Mouse (Mus musculus) hindbrain, embryonic 10.5 days (tissue): ENCODE measurements around the gene Rnf220. TPM values are rescaled to one million over a fixed set of nuclear protein-coding genes. Genes with fewer than 3 reads are reported as not detected.
A peak's percentile ranks its signal among the peaks of the same experiment; 100 is the strongest.

ENCODE experiments used
- DNase-seq: peaks from one replicate; pipeline ENCODE4 v3.0.0-alpha.2; 2017; ENCODE audit warnings: low spot score
- H3K27ac ChIP-seq: fragments of 300-500 bp; sonication (generic); 2 replicates; pipeline ENCODE4 v1.5.1; 2016; ENCODE audit warnings: mild to moderate bottlenecking, moderate library complexity
- H3K27me3 ChIP-seq: fragments of 300-500 bp; sonication (generic); 2 replicates; pipeline ENCODE4 v1.6.1; 2016; ENCODE audit warnings: mild to moderate bottlenecking; ENCODE audit not compliant: poor library complexity, insufficient read depth, severe bottlenecking
- H3K36me3 ChIP-seq: fragments of 300-500 bp; sonication (generic); 2 replicates; pipeline ENCODE4 v1.6.1; 2016; ENCODE audit warnings: mild to moderate bottlenecking, moderate library complexity
- H3K4me1 ChIP-seq: fragments of 300-500 bp; sonication (generic); replicated peaks from 2 replicates; pipeline ENCODE4 v1.6.1; 2016; ENCODE audit warnings: mild to moderate bottlenecking
- H3K4me3 ChIP-seq: fragments of 300-500 bp; sonication (generic); 2 replicates; pipeline ENCODE4 v1.5.1; 2016; ENCODE audit warnings: mild to moderate bottlenecking, moderate library complexity
- H3K9me3 ChIP-seq: fragments of 300-500 bp; sonication (generic); 2 replicates; pipeline ENCODE4 v1.6.1; 2016; ENCODE audit warnings: mild to moderate bottlenecking, moderate library complexity
- WGBS: fragments of 180-500 bp; shearing (Covaris S2); methylation state at CpG from one replicate; pipeline ENCODE4 v1.1.7; 2016; 5-methylcytosine and 5-hydroxymethylcytosine counted together
- polyA plus RNA-seq: library from polyadenylated mRNA; unstranded; fragments of >200 nt; fragmentation: Nextera tagmentation; extraction: Ambion mirVana; gene quantifications from 2 replicates; pipeline ENCODE4 v1.2.1, GENCODE M21; 2016

Rnf220 gene
- polyA plus RNA-seq, 1 experiment from 2014 or later: 101 TPM

DNA sequence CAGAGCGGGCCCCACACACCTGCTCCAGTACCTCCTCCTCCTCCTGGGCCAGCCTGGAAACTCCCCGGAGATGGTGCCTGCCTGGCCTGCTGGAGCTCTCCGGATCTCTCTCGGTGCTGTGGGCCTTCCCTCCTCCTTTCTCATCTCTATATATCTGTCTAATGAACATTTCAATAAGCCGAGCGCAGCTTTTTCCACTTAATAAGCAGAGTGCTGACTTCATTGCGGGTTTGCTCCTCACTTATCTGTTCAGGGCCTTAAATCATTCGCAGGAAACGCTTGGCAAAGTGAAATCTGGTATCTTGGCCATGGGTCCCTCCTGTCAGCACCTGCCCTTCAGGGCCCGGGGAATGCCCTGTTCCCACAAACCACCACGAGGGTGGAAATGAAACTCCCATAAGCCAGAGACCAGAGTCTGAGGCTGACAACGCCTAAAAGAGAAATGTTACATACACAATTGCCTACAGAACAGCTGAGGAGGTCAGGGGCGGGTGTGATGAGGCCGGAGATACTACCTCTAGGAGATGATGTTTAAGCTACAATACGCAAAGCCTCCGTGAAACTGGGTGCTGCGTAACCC, 137.0 kb downstream of the Rnf220 start:
- H3K36me3 ChIP-seq: no peaks in the 10 kb centered on the region
- peaks cover 50% of the 10 kb centered on the region for H3K4me1 ChIP-seq
- 88% methylated on average over 17 of the region's 17 CpGs for WGBS
- peaks cover 99% of the 10 kb centered on the region for H3K27me3 ChIP-seq
- DNase-seq: no peak
- H3K27ac ChIP-seq: no peak overlapping the region
- H3K9me3 ChIP-seq: no peaks in the 10 kb centered on the region
- no peak overlapping the region for H3K4me3 ChIP-seq

DNA sequence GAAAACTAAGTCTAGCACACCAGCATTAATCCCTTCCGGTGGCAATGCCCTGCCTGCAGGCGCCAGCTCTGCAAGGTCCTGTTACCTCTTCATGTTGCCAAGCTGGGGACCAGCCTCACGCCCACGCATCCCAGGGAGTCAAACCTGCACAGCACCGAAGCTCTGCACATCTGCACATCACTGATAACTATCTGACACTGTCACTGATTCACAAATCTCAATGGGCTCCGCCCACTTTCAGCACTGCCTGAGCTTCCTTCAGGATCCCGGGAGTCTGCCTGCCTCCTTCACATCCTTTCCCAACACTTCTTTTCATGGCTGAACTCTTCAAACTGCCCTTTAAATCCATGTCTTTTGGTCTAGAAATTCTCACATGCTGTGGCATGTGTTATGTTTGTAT, 138.9 kb downstream of the Rnf220 start:
- DNase-seq: no peak
- Histone ChIP-seq H3K27me3 (peaks cover 99% of the 10 kb centered on the region), H3K36me3 (no peaks in the 10 kb centered on the region), H3K27ac (no peak overlapping the region), H3K9me3 (no peaks in the 10 kb centered on the region), H3K4me1 (peaks cover 66% of the 10 kb centered on the region), H3K4me3 (no peak overlapping the region)
- 81% methylated on average over 7 of the region's 7 CpGs for WGBS

DNA sequence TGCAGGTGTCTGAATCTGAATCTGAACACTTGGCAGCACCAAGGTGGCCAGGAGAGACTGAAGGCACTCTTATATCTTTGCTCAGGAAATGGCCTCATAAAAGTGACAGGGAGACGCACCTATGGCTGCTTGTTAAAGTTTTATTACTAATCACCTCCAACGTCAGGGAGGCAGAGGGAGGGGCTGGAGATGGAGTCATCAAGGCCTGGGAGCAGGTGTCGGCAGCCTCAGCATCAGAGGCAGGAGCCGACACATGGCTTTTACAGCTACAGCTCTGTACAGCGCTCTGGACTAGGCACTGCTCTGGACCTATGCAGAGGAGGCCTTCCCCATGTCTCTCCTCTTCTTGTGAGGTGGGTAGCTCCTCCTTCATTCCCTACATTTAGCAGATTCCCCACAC, 139.7 kb downstream of the Rnf220 start:
- Histone ChIP-seq H3K27ac (no peak overlapping the region), H3K9me3 (no peaks in the 10 kb centered on the region), H3K4me3 (no peak overlapping the region), H3K4me1 (peaks cover 66% of the 10 kb centered on the region), H3K36me3 (no peaks in the 10 kb centered on the region), H3K27me3 (peaks cover 99% of the 10 kb centered on the region)
- no peak for DNase-seq
- 83% methylated on average over 5 of the region's 5 CpGs for WGBS

DNA sequence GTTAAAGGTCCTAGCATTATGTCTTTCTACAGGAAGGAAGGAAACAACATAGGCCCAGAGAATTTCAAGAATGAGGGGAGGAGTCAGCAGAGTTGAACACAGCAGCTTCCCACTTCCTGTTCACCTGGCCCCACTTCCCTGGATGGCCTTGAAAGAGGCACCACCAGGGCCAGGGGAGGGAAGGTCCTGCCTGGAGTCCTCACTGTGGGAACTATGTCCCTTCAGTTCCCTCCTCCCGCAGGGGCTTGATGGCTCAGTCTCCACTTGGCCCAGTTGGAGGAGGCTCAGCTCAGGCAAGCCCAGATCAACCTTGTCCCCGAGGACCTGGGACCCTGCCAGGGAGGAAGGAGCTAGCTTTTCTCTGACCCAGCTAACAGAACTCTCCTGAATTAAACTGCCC, 140.6 kb downstream of the Rnf220 start:
- WGBS: 82% methylated on average over 2 of the region's 2 CpGs
- H3K4me1 ChIP-seq: peaks cover 60% of the 10 kb centered on the region
- H3K27me3 ChIP-seq: peaks cover 98% of the 10 kb centered on the region
- no peak overlapping the region for H3K4me3 ChIP-seq
- no peaks in the 10 kb centered on the region for H3K36me3 ChIP-seq
- DNase-seq: no peak
- H3K9me3 ChIP-seq: no peaks in the 10 kb centered on the region
- no peak overlapping the region for H3K27ac ChIP-seq

DNA sequence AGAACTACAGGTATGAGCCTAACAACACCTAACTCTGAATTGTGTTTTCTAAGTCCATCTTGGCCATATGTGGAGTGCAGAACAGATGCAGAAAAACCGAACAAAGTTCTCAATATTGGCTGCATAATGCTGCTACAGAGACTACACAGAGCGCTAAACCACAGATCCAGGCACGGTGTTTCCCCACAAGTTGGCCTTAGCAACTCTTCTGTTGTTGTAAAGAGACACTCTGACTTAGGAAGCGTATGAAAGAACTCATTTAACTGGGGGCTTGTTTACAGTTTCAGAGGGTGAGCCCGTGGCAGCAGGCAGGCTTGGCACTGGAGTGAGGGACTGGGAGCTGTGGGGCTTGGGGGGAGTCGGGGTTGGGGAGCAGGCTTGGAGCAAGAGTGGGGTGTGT, 142.2 kb downstream of the Rnf220 start:
- Histone ChIP-seq H3K4me1 (peaks cover 55% of the 10 kb centered on the region), H3K4me3 (no peak overlapping the region), H3K36me3 (no peaks in the 10 kb centered on the region), H3K9me3 (no peaks in the 10 kb centered on the region), H3K27ac (no peak overlapping the region), H3K27me3 (peaks cover 95% of the 10 kb centered on the region)
- WGBS: 72% methylated on average over 6 of the region's 6 CpGs
- DNase-seq: no peak

DNA sequence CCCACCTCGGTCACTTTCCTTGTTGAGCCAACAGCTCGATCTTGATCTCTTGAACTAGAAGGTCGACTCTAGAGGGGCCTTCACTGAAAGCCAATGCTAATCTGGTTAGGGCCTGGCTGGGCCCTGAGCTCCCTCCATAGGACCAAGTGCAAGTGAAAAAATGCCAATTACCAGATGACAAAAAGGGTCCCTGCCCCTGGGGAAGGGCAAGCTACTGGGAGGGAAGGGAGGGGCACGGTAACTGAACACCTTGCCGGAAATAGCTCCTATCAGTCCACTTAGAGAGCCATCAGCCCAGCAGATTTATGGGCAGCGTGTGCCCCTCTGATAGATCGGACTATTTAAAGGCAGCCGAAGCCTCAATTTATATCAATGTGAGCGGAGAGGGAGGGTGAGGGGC, 143.9 kb downstream of the Rnf220 start:
- Histone ChIP-seq H3K9me3 (no peaks in the 10 kb centered on the region), H3K4me1 (peaks cover 59% of the 10 kb centered on the region), H3K4me3 (no peak overlapping the region), H3K27me3 (peaks cover 95% of the 10 kb centered on the region), H3K36me3 (no peaks in the 10 kb centered on the region), H3K27ac (no peak overlapping the region)
- DNase-seq: no peak
- 81% methylated on average over 9 of the region's 9 CpGs for WGBS

DNA sequence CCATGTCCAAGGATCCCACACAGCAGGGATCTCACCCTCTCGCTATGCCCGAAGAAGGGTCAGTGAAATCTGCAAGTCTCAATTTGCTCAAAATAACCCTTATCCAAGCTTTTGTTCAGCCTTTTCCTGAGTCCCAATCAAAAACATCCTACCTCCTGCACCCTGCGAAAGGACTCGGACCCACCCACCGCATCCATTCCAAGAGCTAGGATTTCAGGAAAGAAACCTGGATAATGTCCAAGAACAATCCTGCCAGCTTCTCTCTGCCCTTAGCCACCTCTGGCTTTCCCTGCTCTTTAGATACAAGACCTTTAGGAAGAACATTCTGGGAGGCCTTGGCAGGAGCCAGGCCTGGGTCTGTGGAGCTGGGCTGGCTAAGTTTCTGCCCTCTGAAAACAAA, 144.8 kb downstream of the Rnf220 start:
- DNase-seq: no peak
- peaks cover 95% of the 10 kb centered on the region for H3K27me3 ChIP-seq
- no peaks in the 10 kb centered on the region for H3K9me3 ChIP-seq
- no peak overlapping the region for H3K4me3 ChIP-seq
- H3K36me3 ChIP-seq: no peaks in the 10 kb centered on the region
- H3K4me1 ChIP-seq: peaks cover 55% of the 10 kb centered on the region
- 73% methylated on average over 5 of the region's 5 CpGs for WGBS
- no peak overlapping the region for H3K27ac ChIP-seq

DNA sequence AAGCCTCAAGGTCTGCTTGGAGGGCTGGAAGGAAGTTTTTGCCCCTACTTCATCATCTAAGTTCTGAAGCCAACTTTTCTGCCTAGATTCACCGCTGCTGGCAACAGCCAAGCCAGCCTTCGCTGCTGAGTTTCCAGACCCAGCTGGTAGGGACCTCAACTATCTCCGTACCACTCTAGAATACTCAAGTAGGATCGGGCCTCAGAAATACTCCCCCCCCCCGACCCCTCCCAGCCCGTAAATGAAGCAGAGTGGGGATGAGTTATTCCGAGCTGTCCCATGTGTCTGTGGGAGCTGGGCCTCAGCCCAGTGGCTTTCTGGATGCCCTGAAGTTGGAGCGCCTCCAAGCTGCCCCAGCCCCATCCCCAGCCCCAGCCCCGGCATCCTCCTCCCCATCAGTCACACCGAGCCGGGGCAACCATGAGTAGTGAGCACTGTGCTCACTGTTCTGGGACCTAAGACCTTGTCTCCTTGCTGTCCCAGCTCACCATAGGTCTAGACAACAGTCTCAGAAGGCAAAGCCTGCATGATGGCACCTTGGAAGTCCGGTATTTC, 146.6 kb downstream of the Rnf220 start:
- WGBS: 78% methylated on average over 12 of the region's 12 CpGs

DNA sequence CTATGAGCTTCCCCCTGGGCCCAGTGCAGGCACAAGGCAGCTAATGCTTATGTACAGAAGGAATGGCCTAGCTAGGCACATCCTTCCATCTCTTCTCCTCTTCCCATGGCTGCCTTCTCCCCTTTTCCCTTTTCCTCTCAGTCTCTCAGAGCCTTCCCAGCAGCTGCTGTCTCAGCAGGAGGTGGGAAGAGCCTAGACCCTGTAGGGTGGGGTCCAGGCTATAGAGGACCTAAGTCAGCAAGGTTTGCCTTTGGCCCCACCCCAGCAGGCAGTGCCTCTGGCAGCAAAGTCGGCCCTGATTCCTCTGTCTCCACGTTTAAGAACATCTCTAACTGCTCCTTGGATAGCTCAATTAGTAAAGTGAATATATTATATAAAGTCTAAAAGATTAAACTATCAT, 147.5 kb downstream of the Rnf220 start:
- Histone ChIP-seq H3K27me3 (peaks cover 86% of the 10 kb centered on the region), H3K27ac (no peak overlapping the region), H3K4me1 (peaks cover 42% of the 10 kb centered on the region), H3K4me3 (no peak overlapping the region), H3K9me3 (no peaks in the 10 kb centered on the region), H3K36me3 (no peaks in the 10 kb centered on the region)
- WGBS: 29% methylated on average over 2 of the region's 2 CpGs
- no peak for DNase-seq

More for the DNA sequence above, 146.6 kb downstream of the Rnf220 start:
- DNase-seq: no peak
- Histone ChIP-seq H3K4me3 (no peak overlapping the region), H3K4me1 (peaks cover 49% of the 10 kb centered on the region), H3K36me3 (no peaks in the 10 kb centered on the region), H3K27ac (no peak overlapping the region), H3K27me3 (peaks cover 87% of the 10 kb centered on the region), H3K9me3 (no peaks in the 10 kb centered on the region)

DNA sequence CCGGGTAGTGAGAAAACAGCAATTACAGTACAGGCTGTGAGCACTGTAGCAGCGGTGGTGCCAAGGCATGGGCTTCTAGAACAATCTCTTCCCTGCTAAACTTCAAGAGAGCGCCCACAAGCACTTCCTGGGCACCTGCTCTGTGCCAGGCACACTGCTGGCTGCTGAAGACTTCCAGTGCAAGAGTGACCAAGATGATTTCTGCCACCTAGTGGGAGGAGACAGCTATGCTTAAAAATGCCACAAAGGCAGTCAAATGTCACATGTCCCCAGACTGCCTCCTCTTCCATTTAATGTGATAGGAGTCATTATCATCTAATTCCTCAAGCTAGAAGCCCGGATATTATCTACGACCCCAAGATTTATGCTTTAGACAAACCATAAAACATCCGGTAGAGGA, 150.8 kb downstream of the Rnf220 start:
- Histone ChIP-seq H3K4me1 (peaks cover 32% of the 10 kb centered on the region), H3K4me3 (no peak overlapping the region), H3K9me3 (no peaks in the 10 kb centered on the region), H3K36me3 (no peaks in the 10 kb centered on the region), H3K27me3 (peaks cover 77% of the 10 kb centered on the region), H3K27ac (peak overlapping the region; percentile 23; the same call in 1 of the 2 replicates)
- no peak for DNase-seq
- 73% methylated on average over 6 of the region's 6 CpGs for WGBS

DNA sequence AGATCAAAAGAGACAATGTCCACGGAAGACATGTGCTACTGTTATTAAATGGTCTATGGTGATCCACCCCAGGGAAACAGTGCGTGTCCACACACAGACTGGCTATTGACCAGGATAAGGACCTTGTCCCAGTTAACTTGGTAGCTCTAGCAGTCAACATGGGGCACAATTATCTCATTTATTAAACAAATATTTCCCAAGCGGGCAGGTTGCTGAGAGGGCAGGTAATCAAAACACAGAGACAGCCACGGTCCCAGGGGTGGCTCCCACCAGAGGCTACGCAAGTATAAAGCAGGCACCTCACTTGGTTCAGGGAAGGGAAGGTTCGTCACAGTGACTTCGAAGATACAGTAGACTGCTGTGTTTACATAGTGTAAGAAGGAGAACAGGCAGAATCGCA, 153.5 kb downstream of the Rnf220 start:
- Histone ChIP-seq H3K36me3 (no peaks in the 10 kb centered on the region), H3K9me3 (no peaks in the 10 kb centered on the region), H3K27ac (no peak overlapping the region), H3K4me3 (no peak overlapping the region), H3K27me3 (peaks cover 52% of the 10 kb centered on the region), H3K4me1 (peaks cover 18% of the 10 kb centered on the region)
- DNase-seq: no peak
- WGBS: 71% methylated on average over 8 of the region's 8 CpGs

DNA sequence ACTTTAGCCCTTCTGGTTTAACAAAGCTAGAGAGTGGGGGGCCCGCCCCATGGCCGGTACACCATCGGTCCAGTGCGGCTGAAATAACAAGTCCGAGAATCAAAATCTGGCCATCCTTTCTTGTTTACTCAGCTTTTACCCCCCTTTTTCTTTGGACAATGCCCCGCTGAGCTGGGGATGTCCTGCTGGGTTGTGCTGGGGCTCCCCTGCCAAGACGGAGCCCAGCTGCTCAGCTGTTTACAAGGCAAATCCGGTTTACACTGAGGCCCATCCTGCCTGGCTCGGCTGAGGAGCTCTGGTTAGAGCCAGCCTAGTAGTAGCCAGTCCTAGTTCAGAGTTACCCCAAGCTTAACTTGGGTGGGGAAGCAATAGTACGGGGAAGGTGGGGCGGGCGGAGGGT, 154.1 kb downstream of the Rnf220 start:
- WGBS: 38% methylated on average over 12 of the region's 12 CpGs

DNA sequence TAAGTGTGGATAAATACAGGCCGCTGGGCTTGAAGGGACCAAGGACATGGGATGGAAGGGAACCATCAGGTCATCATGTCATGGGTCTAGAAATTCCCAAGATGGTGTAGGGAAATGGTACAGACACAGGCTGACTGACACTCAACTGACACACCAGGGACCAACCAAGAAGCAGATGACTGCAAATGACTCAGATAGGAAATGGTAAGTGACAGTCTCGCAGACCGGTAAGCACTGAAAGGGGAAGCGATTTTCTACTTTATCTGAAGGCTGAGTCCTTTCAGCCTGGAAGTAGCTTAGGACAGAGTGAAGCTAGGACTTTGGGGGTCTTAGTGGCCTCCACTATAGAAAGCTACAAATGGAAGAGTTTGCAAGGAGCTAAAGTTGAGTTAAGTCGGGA, 155.6 kb downstream of the Rnf220 start:
- no peaks in the 10 kb centered on the region for H3K36me3 ChIP-seq
- H3K4me3 ChIP-seq: no peak overlapping the region
- peaks cover 41% of the 10 kb centered on the region for H3K27me3 ChIP-seq
- no peak for DNase-seq
- 91% methylated on average over 5 of the region's 5 CpGs for WGBS
- no peaks in the 10 kb centered on the region for H3K9me3 ChIP-seq
- H3K27ac ChIP-seq: no peak overlapping the region
- H3K4me1 ChIP-seq: peaks cover 18% of the 10 kb centered on the region

More for the DNA sequence above, 154.1 kb downstream of the Rnf220 start:
- no peaks in the 10 kb centered on the region for H3K9me3 ChIP-seq
- H3K27me3 ChIP-seq: peaks cover 46% of the 10 kb centered on the region
- no peak overlapping the region for H3K4me3 ChIP-seq
- H3K4me1 ChIP-seq: peaks cover 18% of the 10 kb centered on the region
- H3K36me3 ChIP-seq: no peaks in the 10 kb centered on the region
- H3K27ac ChIP-seq: peak overlapping the region; percentile 40; the same call in 1 of the 2 replicates
- DNase-seq: no peak

DNA sequence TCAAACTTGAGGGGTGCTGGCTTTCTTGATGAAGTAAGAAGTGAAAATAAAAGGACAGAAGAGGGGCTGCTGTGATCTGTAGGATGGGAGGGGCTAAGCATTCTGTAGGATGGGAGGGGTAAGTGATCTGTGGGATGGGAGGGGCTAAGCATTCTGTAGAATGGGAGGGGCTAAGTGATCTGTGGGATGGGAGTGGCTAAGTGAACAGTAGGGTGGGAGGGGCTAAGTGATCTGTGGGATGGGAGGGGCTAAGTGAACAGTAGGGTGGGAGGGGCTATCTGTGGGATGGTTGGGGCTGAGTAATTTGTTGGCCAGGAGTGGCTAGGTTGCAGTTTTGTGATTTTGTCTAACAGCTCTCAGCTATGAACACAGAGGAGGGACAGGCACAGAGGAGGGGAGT, 157.1 kb downstream of the Rnf220 start:
- no peaks in the 10 kb centered on the region for H3K9me3 ChIP-seq
- DNase-seq: no peak
- H3K27me3 ChIP-seq: peaks cover 42% of the 10 kb centered on the region
- H3K4me1 ChIP-seq: peaks cover 15% of the 10 kb centered on the region
- no peaks in the 10 kb centered on the region for H3K36me3 ChIP-seq
- no peak overlapping the region for H3K27ac ChIP-seq
- no peak overlapping the region for H3K4me3 ChIP-seq
